31 mouse cellular contexts compared by ENCODE assay signal in the genomic region with DNA sequence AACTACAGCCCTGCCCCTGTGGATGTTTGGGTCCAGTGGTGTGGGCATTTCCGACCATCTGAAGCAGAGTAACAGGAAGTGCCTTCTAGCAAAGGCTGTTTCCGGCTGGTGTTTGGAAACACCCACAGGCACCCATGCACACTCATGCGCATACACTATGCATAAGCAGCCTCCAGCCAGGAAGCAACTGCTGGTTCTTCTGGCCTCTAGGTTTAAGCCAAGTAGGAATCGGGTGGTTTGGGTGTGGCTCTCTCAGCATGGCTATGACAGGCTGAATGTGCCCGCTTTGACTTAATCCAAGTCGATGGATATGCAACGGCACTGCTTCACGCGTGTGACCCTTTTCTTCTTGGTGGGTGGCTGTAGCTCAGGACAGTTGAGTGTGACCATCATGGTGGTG. TPM values are rescaled to one million over a fixed set of nuclear protein-coding genes. Genes with fewer than 3 reads are reported as not detected.
DNase-seq lines count a peak whose midpoint lies in the region; ATAC-seq and TF ChIP-seq lines count a peak whose summit lies in the region.
"Had no signal": no experiment of that assay in that cellular context is flagged by ENCODE, and none has a peak within 500 bp of the region (broad histone marks: within the 10 kb centered on the region; RNA-seq: fewer than 3 reads in every experiment).

No protein-coding gene starts in this region.

- H3K4me1 ChIP-seq in testis, adult 2 months (ENCODE audit: control insufficient read depth, insufficient read depth, low read length) = peaks cover 8% of the 10 kb centered on the region
- H3K4me1 ChIP-seq: embryonic facial prominence, embryonic 12.5 days; embryonic facial prominence, embryonic 15.5 days; heart, embryonic 12.5 days; heart, embryonic 15.5 days; hindbrain, embryonic 15.5 days; intestine, embryonic 15.5 days had no signal

- H3K27ac ChIP-seq in testis, adult 2 months (ENCODE audit: control insufficient read depth, insufficient read depth, low read depth, low read length) = no peak overlapping the region
- H3K27ac ChIP-seq: embryonic facial prominence, embryonic 12.5 days; embryonic facial prominence, embryonic 15.5 days; heart, embryonic 15.5 days; hindbrain, embryonic 15.5 days; intestine, embryonic 15.5 days had no signal

- ATAC-seq in granulocyte monocyte progenitor cell, adult 5-6 weeks (replicated peaks; ENCODE audit: poor library complexity, severe bottlenecking) = peak; percentile 35
- ATAC-seq: forebrain, embryonic 14.5 days; forebrain, postnatal 0 days; intestine, embryonic 15.5 days; Patski had no signal

- H3K4me3 ChIP-seq in testis, adult 2 months (ENCODE audit: control insufficient read depth, low read depth, low read length) = peak overlapping the region; percentile 31
- H3K4me3 ChIP-seq: embryonic facial prominence, embryonic 12.5 days; embryonic facial prominence, embryonic 15.5 days; heart, embryonic 12.5 days; heart, embryonic 15.5 days; hindbrain, embryonic 15.5 days; intestine, embryonic 15.5 days had no signal

- TF ChIP-seq POLR2A in testis, adult 2 months (IDR thresholded peaks at IDR 0.05; ENCODE audit: control insufficient read depth, low read depth, low read length) = no peak

- no peak for TF ChIP-seq CTCF in testis, adult 2 months (IDR thresholded peaks at IDR 0.05; ENCODE audit: control insufficient read depth, insufficient read depth, insufficient replicate concordance, low read depth, low read length)

- DNase-seq in heart, adult 11 months = peak; percentile 81
- no peak for DNase-seq in heart, postnatal 4 days
- no peak for DNase-seq in testis, postnatal 10 days (ENCODE audit: low spot score)
- peak; percentile 35 for DNase-seq in R1 (ENCODE audit: low read depth, low spot score)
- DNase-seq in gastrocnemius, postnatal 25 days = no peak
- DNase-seq in layer of hippocampus, adult 11-12 months (ENCODE audit: low spot score) = no peak
- DNase-seq: adrenal gland, adult 2 months; adrenal gland, postnatal 14 days; B cell, adult 2 months; cerebellum, adult 11 months; cerebellum, adult 2 months; cerebellum, adult 9-11 months; cerebellum, postnatal 25 days; forebrain, postnatal 0 days; gastrocnemius, postnatal 36 days; heart, adult 18-20 months; heart, postnatal 10 days; heart, postnatal 36 days; kidney, adult 11 months had no signal

- H3K27me3 ChIP-seq in testis, adult 2 months (ENCODE audit: control insufficient read depth, insufficient read depth, low read length) = no peaks in the 10 kb centered on the region
- H3K27me3 ChIP-seq: embryonic facial prominence, embryonic 12.5 days; embryonic facial prominence, embryonic 15.5 days; heart, embryonic 15.5 days; hindbrain, embryonic 15.5 days; intestine, embryonic 15.5 days had no signal

- H3K36me3 ChIP-seq in testis, adult 2 months (ENCODE audit: control insufficient read depth, insufficient read depth, low read length) = no peaks in the 10 kb centered on the region
- H3K36me3 ChIP-seq: embryonic facial prominence, embryonic 12.5 days; embryonic facial prominence, embryonic 15.5 days; G1E; heart, embryonic 12.5 days; heart, embryonic 15.5 days; hindbrain, embryonic 15.5 days; intestine, embryonic 15.5 days had no signal

RNA-seq across cellular contexts. Expression of a gene that starts 9.1 kb away (rescaled TPM):
- total RNA-seq in heart, postnatal 4 days (2021) = not detected
- polyA plus RNA-seq in testis, adult 2 months (2012; rRNA removed) = 0.04 TPM in 1 of 2 replicates, not detected in the other
- not detected in 2 replicates for total RNA-seq in granulocyte monocyte progenitor cell, adult 5-6 weeks (2014; fragmentation: Nextera tagmentation)
- not detected in 2 replicates for total RNA-seq in granulocyte monocyte progenitor cell, adult 5-6 weeks (2017)
- total RNA-seq in gastrocnemius, postnatal 25 days (2021) = not detected
- total RNA-seq: common myeloid progenitor, adult 5-6 weeks; gastrocnemius, postnatal 36 days; heart, postnatal 10 days; heart, postnatal 36 days had no signal
- polyA plus RNA-seq: adrenal gland, adult 2 months; G1E; heart, embryonic 12.5 days had no signal

Comparison
In these comparisons a context has a peak if more than half of its experiments do, and no peak if none do; other contexts are left out.
1. DNase-seq: peak in heart, adult 11 months (single experiment) and R1 (single experiment); none in heart, postnatal 4 days (single experiment), testis, postnatal 10 days (single experiment), gastrocnemius, postnatal 25 days (single experiment) and layer of hippocampus, adult 11-12 months (single experiment).